9 mouse cellular contexts compared by ENCODE assay signal in genomic region chr17:74903411-74904331, GRCm38 (mm10).
DNase-seq lines count a peak whose midpoint lies in the region; ATAC-seq and TF ChIP-seq lines count a peak whose summit lies in the region.
"Had no signal": no experiment of that assay in that cellular context is flagged by ENCODE, and none has a peak within 500 bp of the region (broad histone marks: within the 10 kb centered on the region; RNA-seq: fewer than 3 reads in every experiment).

No protein-coding gene starts in this region.

- H3K27me3 ChIP-seq in heart, embryonic 14.5 days (ENCODE audit: control insufficient read depth, insufficient read depth, low read length), result no peaks in the 10 kb centered on the region
- no peaks in the 10 kb centered on the region for H3K27me3 ChIP-seq in forebrain, embryonic 13.5 days
- no peaks in the 10 kb centered on the region for H3K27me3 ChIP-seq in lung, embryonic 16.5 days (ENCODE audit: control insufficient read depth, insufficient read depth, low read depth, low read length)
- H3K27me3 ChIP-seq: neural tube, embryonic 15.5 days had no signal

- no peaks in the 10 kb centered on the region for H3K36me3 ChIP-seq in heart, embryonic 14.5 days (ENCODE audit: control insufficient read depth, insufficient read depth, low read length)
- no peaks in the 10 kb centered on the region for H3K36me3 ChIP-seq in forebrain, embryonic 13.5 days (ENCODE audit: poor library complexity, severe bottlenecking)
- H3K36me3 ChIP-seq in lung, embryonic 16.5 days (ENCODE audit: control insufficient read depth, insufficient read depth, low read length), result no peaks in the 10 kb centered on the region
- H3K36me3 ChIP-seq: neural tube, embryonic 15.5 days had no signal

- H3K4me2 ChIP-seq in heart, embryonic 14.5 days (ENCODE audit: low read length), result peak overlapping the region; percentile 7; the same call in 1 of the 2 replicates
- no peak overlapping the region for H3K4me2 ChIP-seq in forebrain, embryonic 13.5 days
- H3K4me2 ChIP-seq in lung, embryonic 16.5 days (ENCODE audit: low read depth, low read length), result peak overlapping the region; percentile 37
- H3K4me2 ChIP-seq: neural tube, embryonic 15.5 days had no signal

- ATAC-seq in heart, embryonic 14.5 days (ENCODE audit: insufficient number of reproducible peaks, insufficient read depth, low FRiP score, low read depth), result peak; percentile 56
- peak; percentile 36; the same call in 1 of the 2 replicates for ATAC-seq in forebrain, embryonic 13.5 days
- ATAC-seq in lung, embryonic 16.5 days (ENCODE audit: low read depth), result peak; percentile 80

- 44% methylated on average over 16 of the region's 16 CpGs for WGBS in heart, embryonic 14.5 days
- 54% methylated on average over 16 of the region's 16 CpGs for WGBS in forebrain, embryonic 13.5 days
- 18% methylated on average over 16 of the region's 16 CpGs for WGBS in lung, embryonic 16.5 days

- peaks cover 5% of the 10 kb centered on the region for H3K9me3 ChIP-seq in heart, embryonic 14.5 days (ENCODE audit: control insufficient read depth, low read length)
- H3K9me3 ChIP-seq in forebrain, embryonic 13.5 days (replicated peaks), result no peaks in the 10 kb centered on the region
- H3K9me3 ChIP-seq in lung, embryonic 16.5 days (ENCODE audit: control insufficient read depth, low read length), result peaks cover 4% of the 10 kb centered on the region; the same call in 1 of the 2 replicates
- H3K9me3 ChIP-seq: neural tube, embryonic 15.5 days had no signal

- intact Hi-C loops in heart, postnatal 14 days (cut with DNase I), result no loop called here
- intact Hi-C loops in left cerebral cortex, adult 2 months (cut with DNase I), result no loop called here
- intact Hi-C loops in left cerebral cortex, postnatal 10 days (cut with DNase I), result no loop called here

- peaks cover 11 to 18% of the 10 kb centered on the region in 2 experiments; a peak in 3 of 4 replicates for H3K4me1 ChIP-seq in heart, embryonic 14.5 days (ENCODE audit: control insufficient read depth in 2 of 2, insufficient read depth in 2 of 2, low read length in 2 of 2)
- H3K4me1 ChIP-seq in forebrain, embryonic 13.5 days, result peaks cover 11% of the 10 kb centered on the region
- H3K4me1 ChIP-seq in lung, embryonic 16.5 days (replicated peaks; ENCODE audit: control insufficient read depth, insufficient read depth, low read length), result peaks cover 11% of the 10 kb centered on the region
- H3K4me1 ChIP-seq: neural tube, embryonic 15.5 days had no signal

- DNase-seq in heart, postnatal 14 days, result no peak
- peak; percentile 21 for DNase-seq in ZHBTc4 (ENCODE audit: low read depth, low spot score)
- DNase-seq in left cerebral cortex, adult 2 months (ENCODE audit: extremely low spot score in 1 of 2, low spot score in 2 of 2), result no peak
- no peak for DNase-seq in spleen, postnatal 10 days (ENCODE audit: low spot score in 2 of 2)
- no peak for DNase-seq in left cerebral cortex, postnatal 10 days (ENCODE audit: extremely low spot score in 1 of 2, low spot score in 2 of 2)

- H3K27ac ChIP-seq in heart, embryonic 14.5 days (replicated peaks in 1 of 2; ENCODE audit: control insufficient read depth in 1 of 2, insufficient read depth in 1 of 2, low read depth in 2 of 2, low read length in 2 of 2), result peak overlapping the region; percentile 49 to 73
- H3K27ac ChIP-seq in forebrain, embryonic 13.5 days, result no peak overlapping the region
- peak overlapping the region; percentile 60; the same call in 1 of the 2 replicates for H3K27ac ChIP-seq in lung, embryonic 16.5 days (ENCODE audit: low read length)
- H3K27ac ChIP-seq in left cerebral cortex, adult 2 months, result no peak overlapping the region
- H3K27ac ChIP-seq: neural tube, embryonic 15.5 days had no signal

- TF ChIP-seq CTCF in left cerebral cortex, adult 2 months (IDR thresholded peaks at IDR 0.05), result no peak

- no peak overlapping the region for H3K9ac ChIP-seq in heart, embryonic 14.5 days (ENCODE audit: low read length)
- no peak overlapping the region for H3K9ac ChIP-seq in forebrain, embryonic 13.5 days
- no peak overlapping the region for H3K9ac ChIP-seq in lung, embryonic 16.5 days (ENCODE audit: low read length)
- H3K9ac ChIP-seq: neural tube, embryonic 15.5 days had no signal

- H3K4me3 ChIP-seq in heart, embryonic 14.5 days (ENCODE audit: control insufficient read depth in 1 of 2, insufficient read depth in 1 of 2, low read depth in 1 of 2, low read length in 2 of 2), result no peak overlapping the region
- H3K4me3 ChIP-seq in forebrain, embryonic 13.5 days, result no peak overlapping the region
- H3K4me3 ChIP-seq in lung, embryonic 16.5 days (ENCODE audit: low read length), result no peak overlapping the region
- no peak overlapping the region for H3K4me3 ChIP-seq in left cerebral cortex, adult 2 months
- H3K4me3 ChIP-seq: neural tube, embryonic 15.5 days had no signal

Comparison
In these comparisons a context has a peak if more than half of its experiments do, and no peak if none do; other contexts are left out.
1. H3K27ac ChIP-seq: peak in heart, embryonic 14.5 days (2 of 2) and lung, embryonic 16.5 days (single experiment); none in forebrain, embryonic 13.5 days (single experiment) and left cerebral cortex, adult 2 months (single experiment).
2. Peak in every context shown above with its lines, with median percentiles within 50 percentile points of each other: ATAC-seq.